Mouse (Mus musculus) kidney, adult 2 months (tissue): ENCODE measurements at regions not wholly inside any gene's neighbourhood (a gene's known extent, or its start where the extent isn't known, plus 50 kb on each side); places are given as distances from the start of the nearest gene placed in this dataset.

ENCODE experiments used
- CTCF ChIP-seq: fragments of 200-500 bp; conservative IDR thresholded peaks from 2 replicates; pipeline ENCODE4 v1.5.1; 2011; ENCODE audit warnings: low read depth, mild to moderate bottlenecking, control low read depth, low read length, moderate library complexity, mixed read lengths; ENCODE audit not compliant: insufficient read depth, insufficient read length
- POLR2A ChIP-seq: fragments of 200-500 bp; IDR thresholded peaks from one replicate; pipeline ENCODE4 v1.6.1; 2011; ENCODE audit warnings: low read depth, low read length, control low read depth

DNA sequence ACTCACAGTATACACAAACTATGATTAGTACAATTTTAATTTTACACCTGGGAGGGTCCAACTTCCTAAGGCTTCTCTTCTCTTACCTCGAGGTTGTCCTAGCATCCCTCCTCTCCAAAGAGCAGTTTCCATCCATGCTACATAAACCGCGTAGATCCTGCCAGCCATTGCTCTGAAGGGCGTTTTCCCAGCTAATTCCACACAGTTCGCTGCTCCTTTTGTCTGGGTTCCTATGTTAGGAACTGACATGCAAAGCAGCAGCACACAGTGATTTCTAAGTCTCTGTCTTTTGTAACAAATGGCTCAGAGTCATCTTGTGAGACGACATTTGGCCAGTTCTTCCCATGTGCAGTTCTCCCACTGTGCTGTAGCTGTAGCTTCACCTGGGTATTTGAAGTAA lies 80.7 kb upstream of the Hhip start:
- TF ChIP-seq CTCF: no peak
- TF ChIP-seq POLR2A: no peak
